Mouse (Mus musculus) midbrain, embryonic 15.5 days (tissue): ENCODE data around the gene Smco3. TPM values are rescaled to one million over a fixed set of nuclear protein-coding genes. Genes with fewer than 3 reads are reported as not detected.
A peak's percentile ranks its signal among the peaks of the same experiment; 100 is the strongest.
"Not testable (repeated sequence)": the region's sequence is repeated elsewhere in the genome, so short reads cannot be mapped to it uniquely, and the experiment has no call there.

Experiments
- ATAC-seq: fragments of 200-750 bp; cut with Nextera tagmentation; replicated peaks from 2 replicates; pipeline ENCODE4 v1.8.0; 2017; ENCODE audit warnings: moderate TSS enrichment
- H3K27ac ChIP-seq: fragments of 300-500 bp; sonication (generic); 2 replicates; pipeline ENCODE4 v1.5.1; 2015; ENCODE audit warnings: mild to moderate bottlenecking, inconsistent platforms
- H3K27me3 ChIP-seq: fragments of 300-500 bp; sonication (generic); replicated peaks from 2 replicates; pipeline ENCODE4 v1.6.1; 2015; ENCODE audit warnings: inconsistent platforms
- H3K36me3 ChIP-seq: fragments of 300-500 bp; sonication (generic); replicated peaks from 2 replicates; pipeline ENCODE4 v1.6.1; 2015; ENCODE audit warnings: inconsistent platforms
- H3K4me1 ChIP-seq: fragments of 300-500 bp; sonication (generic); 2 replicates; pipeline ENCODE4 v1.6.1; 2015; ENCODE audit warnings: inconsistent platforms
- H3K4me2 ChIP-seq: fragments of 300-500 bp; sonication (generic); 2 replicates; pipeline ENCODE4 v1.6.1; 2015; ENCODE audit warnings: inconsistent platforms, mild to moderate bottlenecking, moderate library complexity
- H3K4me3 ChIP-seq: fragments of 300-500 bp; sonication (generic); 2 replicates; pipeline ENCODE4 v1.5.1; 2015; ENCODE audit warnings: mild to moderate bottlenecking, inconsistent platforms
- H3K9ac ChIP-seq: fragments of 300-500 bp; sonication (generic); 2 replicates; pipeline ENCODE4 v1.6.1; 2015; ENCODE audit warnings: mild to moderate bottlenecking, inconsistent platforms
- H3K9me3 ChIP-seq: fragments of 300-500 bp; sonication (generic); 2 replicates; pipeline ENCODE4 v1.6.1; 2016; ENCODE audit warnings: inconsistent platforms
- WGBS: fragments of 180-500 bp; shearing (Covaris S2); methylation state at CpG from one replicate; pipeline ENCODE4 v1.1.7; 2015; ENCODE audit warnings: mixed read lengths; 5-methylcytosine and 5-hydroxymethylcytosine counted together
- polyA plus RNA-seq: library from polyadenylated mRNA; unstranded; fragments of >200 nt; fragmentation: Nextera tagmentation; extraction: Ambion mirVana; gene quantifications from 2 replicates; pipeline ENCODE4 v1.2.1, GENCODE M21; 2015

The Smco3 gene
- polyA plus RNA-seq = 0.66 and 1.3 TPM in 2 replicates

DNA sequence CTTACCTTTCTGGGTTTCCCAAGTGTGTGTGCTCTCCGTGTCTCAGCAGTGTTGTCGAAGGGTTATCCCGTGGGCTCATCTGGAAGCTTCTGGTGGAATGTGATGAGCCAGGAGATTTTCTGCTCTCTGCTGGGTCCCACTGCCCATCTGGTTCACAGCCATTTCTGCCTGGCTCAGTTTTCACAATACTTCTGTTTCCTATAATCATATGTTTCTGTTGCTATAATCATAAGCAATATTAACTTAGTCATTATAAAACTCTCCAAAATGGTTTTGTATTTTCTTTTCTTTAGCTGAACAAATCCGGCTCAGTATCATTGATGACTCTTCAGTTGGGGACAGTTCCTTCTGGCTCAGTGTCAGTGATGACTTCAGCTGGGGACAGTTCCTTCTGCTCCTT lies at the start of gene Smco3:
Gene Smco3, minus strand, starts transcription at position 101 of the 400 bp plus-strand sequence.
- no peaks in the 10 kb centered on the region for H3K36me3 ChIP-seq
- H3K27ac ChIP-seq = no peak within 1 kb of the TSS
- WGBS = 51% methylated on average over 4 of the region's 4 CpGs
- H3K4me1 ChIP-seq = no peaks in the 10 kb centered on the region
- peaks cover 9% of the 10 kb centered on the region for H3K27me3 ChIP-seq
- H3K4me2 ChIP-seq = no peak within 1 kb of the TSS
- H3K9me3 ChIP-seq = no peaks in the 10 kb centered on the region
- H3K9ac ChIP-seq = no peak within 1 kb of the TSS
- no peak for ATAC-seq
- no peak within 1 kb of the TSS for H3K4me3 ChIP-seq

DNA sequence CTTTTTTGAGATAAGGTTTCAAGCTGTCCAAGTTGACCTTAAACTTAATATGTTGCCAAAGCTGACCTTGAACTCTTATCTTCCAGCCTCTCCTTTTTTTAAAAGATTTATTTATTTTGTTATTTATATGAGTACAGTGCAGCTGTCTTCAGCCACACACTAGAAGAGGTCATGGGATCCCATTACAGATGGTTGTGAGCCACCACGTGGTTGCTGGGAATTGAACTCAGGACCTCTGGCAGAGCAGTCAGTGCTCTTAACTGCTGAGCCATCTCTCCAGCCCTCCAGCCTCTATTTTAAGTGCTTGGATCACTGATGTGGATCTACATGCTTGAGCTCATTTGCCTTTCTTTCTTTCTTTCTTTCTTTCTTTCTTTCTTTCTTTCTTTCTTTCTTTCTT lies 49.5 kb upstream of the Smco3 start:
- WGBS = 52% methylated on average over 1 of the region's 1 CpGs

DNA sequence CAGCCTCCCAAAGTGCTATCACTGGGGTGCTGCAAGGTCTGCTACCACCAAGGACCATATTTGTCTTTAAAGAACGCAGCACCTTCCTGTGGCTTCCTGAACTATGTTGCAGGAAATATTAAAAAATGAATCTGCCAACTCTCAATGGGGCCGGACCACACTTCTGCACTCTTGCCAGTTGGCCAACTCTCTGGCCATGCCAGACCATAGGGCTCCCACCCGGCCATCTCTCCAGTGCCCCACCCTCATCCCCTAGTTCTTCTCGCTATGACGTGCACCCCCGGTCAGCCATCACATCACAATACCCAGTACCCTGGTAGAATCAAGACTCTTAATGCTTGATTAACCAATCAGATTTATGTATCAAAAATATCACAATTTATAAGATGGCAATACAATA lies 48.7 kb upstream of the Smco3 start:
- H3K4me2 ChIP-seq = no peak overlapping the region
- no peaks in the 10 kb centered on the region for H3K9me3 ChIP-seq
- ATAC-seq = no peak
- no peaks in the 10 kb centered on the region for H3K36me3 ChIP-seq
- H3K9ac ChIP-seq = no peak overlapping the region
- 93% methylated on average over 6 of the region's 6 CpGs for WGBS
- H3K27me3 ChIP-seq = no peaks in the 10 kb centered on the region
- no peak overlapping the region for H3K4me3 ChIP-seq
- no peaks in the 10 kb centered on the region for H3K4me1 ChIP-seq
- no peak overlapping the region for H3K27ac ChIP-seq

More for the DNA sequence above, 49.5 kb upstream of the Smco3 start:
- H3K9ac ChIP-seq, H3K27ac ChIP-seq, H3K4me3 ChIP-seq, H3K27me3 ChIP-seq, ATAC-seq, H3K4me1 ChIP-seq, H3K9me3 ChIP-seq, H3K4me2 ChIP-seq, H3K36me3 ChIP-seq: not testable (repeated sequence)

DNA sequence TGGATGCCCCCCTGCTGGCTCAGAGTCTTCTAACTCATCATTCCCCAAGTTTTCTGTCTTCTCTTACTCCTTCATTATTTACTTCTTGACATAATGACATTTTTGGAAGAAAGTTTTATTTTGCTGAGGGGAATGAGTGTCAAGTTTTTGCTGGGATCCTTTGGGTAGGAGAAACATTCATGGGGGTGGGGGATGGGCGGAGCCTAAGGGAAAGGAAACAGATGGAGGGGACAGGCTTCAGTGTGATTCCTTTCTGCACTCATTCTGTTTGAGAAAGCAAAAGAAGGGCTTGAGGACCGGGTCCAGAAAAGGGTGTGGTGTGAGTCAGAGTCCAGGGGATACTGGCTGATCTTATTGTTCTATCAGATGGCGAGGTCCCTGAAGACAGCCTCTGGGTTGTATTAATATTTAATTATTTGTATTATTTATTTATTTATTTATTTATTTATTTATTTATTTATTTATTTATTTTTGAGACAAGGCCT lies 48.2 kb upstream of the Smco3 start:
- Histone ChIP-seq H3K36me3 (no peaks in the 10 kb centered on the region), H3K9me3 (no peaks in the 10 kb centered on the region), H3K27me3 (no peaks in the 10 kb centered on the region), H3K4me1 (no peaks in the 10 kb centered on the region), H3K4me3 (no peak overlapping the region), H3K27ac (no peak overlapping the region), H3K4me2 (no peak overlapping the region), H3K9ac (no peak overlapping the region)
- ATAC-seq = no peak
- 81% methylated on average over 3 of the region's 3 CpGs for WGBS

DNA sequence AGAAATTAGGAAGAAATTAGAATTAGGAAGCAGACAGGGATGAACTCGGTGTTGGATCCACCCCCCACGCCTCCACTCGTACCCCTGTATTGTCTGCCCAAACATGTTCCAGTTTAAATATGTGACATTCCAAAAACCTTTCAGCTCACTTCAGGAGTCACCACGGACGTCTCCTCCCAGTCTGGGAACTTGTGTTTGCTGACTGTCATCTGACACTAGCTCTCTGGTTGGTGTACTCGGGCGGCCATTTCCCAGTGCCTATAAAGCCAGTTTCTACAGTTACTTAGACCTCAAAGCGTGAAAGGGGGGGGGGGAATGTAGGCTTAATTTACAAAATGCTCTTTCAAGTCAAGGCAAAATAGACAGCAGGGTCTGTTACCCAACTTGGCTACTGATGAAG lies 46.4 kb upstream of the Smco3 start:
- no peak overlapping the region for H3K9ac ChIP-seq
- H3K36me3 ChIP-seq = no peaks in the 10 kb centered on the region
- 78% methylated on average over 8 of the region's 8 CpGs for WGBS
- H3K4me3 ChIP-seq = no peak overlapping the region
- no peaks in the 10 kb centered on the region for H3K4me1 ChIP-seq
- no peak overlapping the region for H3K4me2 ChIP-seq
- H3K9me3 ChIP-seq = no peaks in the 10 kb centered on the region
- H3K27me3 ChIP-seq = no peaks in the 10 kb centered on the region
- H3K27ac ChIP-seq = no peak overlapping the region
- no peak for ATAC-seq

DNA sequence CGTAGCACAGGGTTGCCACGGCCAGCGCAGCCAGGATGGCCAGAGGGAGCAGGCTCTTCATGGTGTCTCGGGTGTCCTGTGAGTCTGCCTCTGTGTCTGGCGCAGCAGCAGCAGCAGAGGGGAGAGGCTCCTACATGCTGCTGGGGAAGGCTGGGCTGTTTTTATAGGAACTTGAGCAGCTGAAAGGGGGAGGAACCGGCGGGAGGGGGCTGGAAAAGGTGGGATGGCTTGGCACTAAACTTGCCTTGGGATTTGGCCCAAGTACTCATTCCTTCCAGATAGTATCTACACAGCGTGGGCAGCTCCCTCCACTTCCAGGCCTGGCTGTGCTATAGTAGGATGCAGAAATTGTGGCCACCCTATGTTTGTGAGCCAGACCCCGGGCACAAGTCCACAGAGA lies 40.4 kb upstream of the Smco3 start, which contains the start of gene Mgp:
Gene Mgp, minus strand, starts transcription at position 154 of the 400 bp plus-strand sequence.
- Histone ChIP-seq H3K9ac (no peak within 1 kb of the TSS), H3K27me3 (no peaks in the 10 kb centered on the region), H3K4me2 (no peak within 1 kb of the TSS), H3K9me3 (no peaks in the 10 kb centered on the region), H3K4me1 (no peaks in the 10 kb centered on the region; the same call in 1 of the 2 replicates), H3K27ac (no peak within 1 kb of the TSS), H3K36me3 (no peaks in the 10 kb centered on the region), H3K4me3 (no peak within 1 kb of the TSS)
- 57% methylated on average over 9 of the region's 9 CpGs for WGBS
- ATAC-seq = no peak

DNA sequence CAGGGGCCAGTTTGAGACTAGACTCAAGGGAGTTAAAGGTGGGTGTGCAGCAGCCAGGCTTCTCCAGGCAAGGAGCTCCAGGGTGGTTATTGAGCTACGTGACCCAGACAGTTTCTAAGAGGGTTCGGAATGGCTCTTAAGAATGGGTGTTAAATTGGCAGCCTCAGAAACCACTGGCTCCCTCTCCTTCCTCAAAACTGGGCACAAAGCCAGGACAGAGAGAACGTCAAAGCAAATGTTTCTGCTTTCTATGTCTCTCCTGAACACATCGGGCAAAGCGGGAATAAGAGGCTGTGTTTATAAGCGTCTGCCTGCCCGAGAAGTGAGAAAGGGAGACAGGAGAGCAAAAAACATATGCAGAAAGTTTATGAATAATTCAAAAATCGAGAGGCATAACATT lies 39.3 kb upstream of the Smco3 start:
- H3K27ac ChIP-seq = no peak overlapping the region
- no peak overlapping the region for H3K4me3 ChIP-seq
- H3K9ac ChIP-seq = no peak overlapping the region
- 42% methylated on average over 8 of the region's 8 CpGs for WGBS
- no peak overlapping the region for H3K4me2 ChIP-seq
- H3K27me3 ChIP-seq = no peaks in the 10 kb centered on the region
- no peaks in the 10 kb centered on the region; the same call in 1 of the 2 replicates for H3K4me1 ChIP-seq
- H3K9me3 ChIP-seq = no peaks in the 10 kb centered on the region
- no peak for ATAC-seq
- H3K36me3 ChIP-seq = no peaks in the 10 kb centered on the region

DNA sequence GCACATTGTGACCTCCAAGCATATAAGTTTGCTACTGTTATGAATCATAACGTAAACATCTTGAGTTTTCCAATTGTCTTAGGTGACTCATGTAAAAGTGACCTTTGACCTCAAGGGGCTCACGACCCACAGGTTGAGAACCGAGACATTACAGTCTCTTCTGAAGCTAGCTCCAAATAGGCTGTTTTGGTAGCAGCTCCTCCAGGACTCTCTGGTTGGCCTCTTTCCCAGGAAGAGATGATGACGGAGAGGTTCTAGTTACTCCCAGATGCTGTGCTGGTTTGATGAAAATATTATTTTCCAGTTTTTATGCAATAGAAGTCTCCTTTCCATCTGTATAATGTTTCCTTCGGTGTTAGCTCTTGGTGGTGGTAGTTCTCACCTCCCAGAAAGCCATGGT lies 33.7 kb upstream of the Smco3 start:
- Histone ChIP-seq H3K27me3 (no peaks in the 10 kb centered on the region), H3K4me1 (no peaks in the 10 kb centered on the region), H3K4me3 (no peak overlapping the region), H3K27ac (no peak overlapping the region), H3K4me2 (no peak overlapping the region), H3K9ac (no peak overlapping the region), H3K9me3 (no peaks in the 10 kb centered on the region), H3K36me3 (no peaks in the 10 kb centered on the region)
- ATAC-seq = no peak
- WGBS = 85% methylated on average over 5 of the region's 5 CpGs

DNA sequence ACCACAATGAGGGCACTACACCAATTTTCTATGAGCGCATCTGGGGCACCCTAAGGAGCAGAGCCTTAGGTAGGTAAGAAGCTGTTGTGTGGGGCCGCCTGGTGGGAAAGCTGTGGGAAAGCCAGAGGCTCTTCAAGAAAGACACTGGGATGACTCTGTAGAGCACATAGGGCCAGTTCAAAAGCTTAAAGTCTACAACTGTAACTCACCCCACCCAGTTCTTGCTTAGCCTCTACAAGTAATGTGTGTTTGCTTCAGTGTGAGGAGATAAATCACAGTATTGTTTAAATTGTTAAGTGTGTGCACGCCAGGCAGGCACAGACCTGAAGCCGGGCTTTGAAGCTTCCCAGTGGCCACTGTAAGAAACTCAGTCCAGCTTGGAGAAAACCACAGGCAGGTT lies 30.9 kb upstream of the Smco3 start:
- no peak for ATAC-seq
- no peak overlapping the region for H3K9ac ChIP-seq
- H3K4me2 ChIP-seq = no peak overlapping the region
- no peaks in the 10 kb centered on the region for H3K27me3 ChIP-seq
- no peaks in the 10 kb centered on the region for H3K36me3 ChIP-seq
- no peaks in the 10 kb centered on the region for H3K4me1 ChIP-seq
- no peak overlapping the region for H3K4me3 ChIP-seq
- 83% methylated on average over 4 of the region's 4 CpGs for WGBS
- no peaks in the 10 kb centered on the region for H3K9me3 ChIP-seq
- H3K27ac ChIP-seq = no peak overlapping the region

DNA sequence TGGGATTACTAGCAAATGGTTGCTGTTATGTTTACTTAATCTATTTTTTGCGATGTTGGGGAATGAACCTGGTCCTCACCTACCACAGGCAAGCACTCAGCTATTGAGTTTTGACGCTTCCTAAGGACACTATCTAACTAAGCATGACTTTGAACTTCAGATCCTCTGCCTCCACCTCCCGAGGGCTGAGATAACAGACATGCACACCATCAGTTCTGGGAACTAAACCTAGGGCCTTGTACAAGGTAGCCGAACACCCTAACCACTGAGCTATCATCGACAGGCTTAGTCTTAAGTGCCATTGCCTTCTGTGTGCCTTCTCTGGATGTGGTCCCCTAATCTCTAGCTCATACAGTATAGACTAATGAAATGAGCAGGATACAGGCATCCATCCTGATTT lies 30.1 kb upstream of the Smco3 start:
- 92% methylated on average over 5 of the region's 5 CpGs for WGBS
- Histone ChIP-seq H3K4me3 (no peak overlapping the region), H3K27me3 (no peaks in the 10 kb centered on the region), H3K36me3 (no peaks in the 10 kb centered on the region), H3K4me2 (no peak overlapping the region), H3K9me3 (no peaks in the 10 kb centered on the region), H3K27ac (no peak overlapping the region), H3K9ac (no peak overlapping the region), H3K4me1 (no peaks in the 10 kb centered on the region)
- no peak for ATAC-seq

DNA sequence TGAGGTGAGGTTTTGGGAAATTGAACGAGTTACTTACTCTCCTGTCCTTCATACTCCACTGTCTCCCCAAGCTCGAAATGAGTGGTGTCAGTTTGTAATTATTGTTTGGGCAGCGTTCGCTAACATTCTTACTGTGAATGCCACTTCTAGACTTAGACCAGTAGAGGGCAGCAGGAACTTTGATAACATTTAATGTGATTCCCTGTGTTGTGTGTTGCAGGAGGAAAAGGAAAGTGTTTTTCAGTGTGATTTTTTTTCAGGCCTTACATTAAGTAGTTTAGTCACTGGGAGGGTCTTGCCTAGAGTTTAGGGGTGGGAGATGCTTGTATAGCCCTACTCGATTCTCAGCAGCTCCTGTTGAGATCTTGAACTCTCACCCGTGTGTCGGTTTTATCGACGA lies 25.8 kb upstream of the Smco3 start:
- no peaks in the 10 kb centered on the region for H3K4me1 ChIP-seq
- H3K36me3 ChIP-seq = no peaks in the 10 kb centered on the region
- no peak overlapping the region for H3K4me2 ChIP-seq
- no peaks in the 10 kb centered on the region for H3K27me3 ChIP-seq
- no peak overlapping the region for H3K27ac ChIP-seq
- H3K9ac ChIP-seq = no peak overlapping the region
- WGBS = 49% methylated on average over 9 of the region's 9 CpGs
- peak; percentile 43; the same call in 1 of the 2 replicates for ATAC-seq
- no peaks in the 10 kb centered on the region for H3K9me3 ChIP-seq
- no peak overlapping the region for H3K4me3 ChIP-seq

DNA sequence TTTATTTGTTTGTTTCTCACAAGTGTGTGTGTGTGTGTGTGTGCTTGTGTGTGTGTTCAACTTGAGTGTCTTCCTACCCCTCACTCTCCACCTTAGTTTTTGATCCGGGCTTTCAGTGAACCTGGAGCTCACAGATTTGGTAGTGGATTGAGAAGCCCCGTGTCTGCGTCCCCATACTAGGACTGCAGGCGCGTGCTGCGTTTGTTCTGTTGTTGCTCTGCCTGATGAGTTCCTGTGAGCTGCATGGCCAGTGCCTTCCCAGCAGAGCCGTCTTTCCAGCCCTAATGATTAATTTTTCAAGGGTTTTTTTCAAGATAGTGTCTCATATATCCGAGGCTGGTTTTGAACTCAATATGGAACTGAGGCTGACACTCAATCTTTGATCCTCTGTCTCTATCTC lies 23.2 kb upstream of the Smco3 start:
- H3K9me3 ChIP-seq = no peaks in the 10 kb centered on the region
- no peaks in the 10 kb centered on the region for H3K27me3 ChIP-seq
- H3K4me2 ChIP-seq = no peak overlapping the region
- no peak for ATAC-seq
- H3K36me3 ChIP-seq = no peaks in the 10 kb centered on the region
- H3K4me1 ChIP-seq = no peaks in the 10 kb centered on the region
- no peak overlapping the region for H3K4me3 ChIP-seq
- 82% methylated on average over 8 of the region's 8 CpGs for WGBS
- H3K9ac ChIP-seq = no peak overlapping the region
- H3K27ac ChIP-seq = no peak overlapping the region

DNA sequence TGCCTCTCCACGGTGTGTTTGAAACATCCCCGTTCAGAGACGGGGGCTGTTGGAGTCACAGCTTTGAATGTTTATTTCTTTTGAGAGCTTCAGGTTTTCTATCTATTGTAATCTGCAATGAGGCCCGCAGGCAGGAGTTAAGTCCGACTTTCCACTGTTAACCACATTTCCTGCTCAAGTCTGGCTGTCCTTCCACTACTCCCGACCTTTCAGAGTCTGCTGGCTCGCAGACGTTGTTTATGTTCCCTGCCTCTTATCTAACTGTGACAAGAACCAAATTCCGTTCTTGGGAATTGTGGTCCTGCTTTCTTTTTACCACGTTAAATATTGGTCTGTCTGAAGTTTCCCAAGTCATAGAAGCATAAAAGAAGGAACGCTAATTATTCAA lies 22.6 kb upstream of the Smco3 start:
- 67% methylated on average over 11 of the region's 11 CpGs for WGBS
- no peak for ATAC-seq
- H3K9me3 ChIP-seq = no peaks in the 10 kb centered on the region

More for the DNA sequence above, 22.6 kb upstream of the Smco3 start:
- Histone ChIP-seq H3K4me3 (no peak overlapping the region), H3K36me3 (no peaks in the 10 kb centered on the region), H3K9ac (no peak overlapping the region), H3K4me2 (no peak overlapping the region), H3K4me1 (peaks cover under 1% of the 10 kb centered on the region; the same call in 1 of the 2 replicates), H3K27ac (no peak overlapping the region), H3K27me3 (no peaks in the 10 kb centered on the region)
